Comparison of ENCODE assay signal across 17 mouse cellular contexts in the genomic region with DNA sequence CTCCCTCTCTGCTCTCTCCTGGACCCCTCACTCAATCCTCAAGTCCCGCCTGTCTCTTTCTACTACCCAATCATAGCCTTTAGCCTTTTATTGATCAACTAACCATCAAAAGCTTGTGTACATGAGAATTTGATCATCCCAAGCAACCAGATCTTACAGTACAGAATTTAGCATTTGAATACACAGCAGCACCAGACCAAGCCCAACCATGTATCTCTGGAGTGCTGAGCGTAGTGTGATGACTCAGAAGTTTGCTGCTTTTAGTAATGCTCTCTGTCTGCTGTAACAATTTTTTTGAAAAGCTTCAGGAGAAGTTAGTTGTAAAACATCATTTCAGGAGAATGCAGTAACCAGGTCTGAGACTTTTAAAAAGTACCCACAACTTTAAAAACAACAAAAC.
A peak's percentile ranks its signal among the peaks of the same experiment; 100 is the strongest.
DNase-seq lines count a peak whose midpoint lies in the region; ATAC-seq lines count a peak whose summit lies in the region.
"Had no signal": no experiment of that assay in that cellular context is flagged by ENCODE, and none has a peak within 500 bp of the region (broad histone marks: within the 10 kb centered on the region; RNA-seq: fewer than 3 reads in every experiment).

No protein-coding gene starts in this region.

- ATAC-seq in frontal cortex, adult (ENCODE audit: low TSS enrichment): peak; percentile 72
- ATAC-seq: CD4-positive, CD25-positive, alpha-beta regulatory T cell, adult 4 months; forebrain, embryonic 14.5 days; forebrain, embryonic 16.5 days had no signal

- DNase-seq in frontal cortex, postnatal 14 days (ENCODE audit: low spot score in 2 of 2): no peak
- DNase-seq in NIH3T3 (ENCODE audit: low read depth): peak; percentile 74
- DNase-seq in heart, adult 11 months: no peak
- no peak for DNase-seq in right cerebral cortex, adult 2 months (ENCODE audit: low spot score in 2 of 2)
- DNase-seq: adrenal gland, adult 8-10 months; adrenal gland, postnatal 14 days; B cell, adult 2 months; cerebellum, adult 11-12 months; cerebellum, adult 2 months; cerebellum, adult 9-10 months; cerebellum, postnatal 14 days; cerebellum, postnatal 36 days; embryo, embryonic 11 days had no signal
